Comparison of ENCODE assay signal across 8 mouse cellular contexts in genomic region chr6:86371950-86372516, GRCm38 (mm10). TPM values are rescaled to one million over a fixed set of nuclear protein-coding genes. Genes with fewer than 3 reads are reported as not detected.
DNase-seq lines count a peak whose midpoint lies in the region; ATAC-seq and TF ChIP-seq lines count a peak whose summit lies in the region.

No protein-coding gene starts in this region.

- ATAC-seq in CD4-positive, CD25-positive, alpha-beta regulatory T cell, adult 4 months: no peak
- no peak for ATAC-seq in lung, embryonic 14.5 days (ENCODE audit: insufficient read depth)
- ATAC-seq in intestine, embryonic 15.5 days: no peak
- no peak for ATAC-seq in neural tube, embryonic 15.5 days (ENCODE audit: low FRiP score)

- 4% methylated on average over 12 of the region's 12 CpGs for WGBS in lung, embryonic 14.5 days
- WGBS in intestine, embryonic 15.5 days: 2% methylated on average over 12 of the region's 12 CpGs
- 5% methylated on average over 12 of the region's 12 CpGs for WGBS in neural tube, embryonic 15.5 days

- H3K27me3 ChIP-seq in lung, embryonic 14.5 days (ENCODE audit: insufficient read depth, low read length): no peaks in the 10 kb centered on the region
- H3K27me3 ChIP-seq in intestine, embryonic 15.5 days (replicated peaks): no peaks in the 10 kb centered on the region
- no peaks in the 10 kb centered on the region for H3K27me3 ChIP-seq in neural tube, embryonic 15.5 days (replicated peaks)

- no peak for TF ChIP-seq CTCF in lung, embryonic 14.5 days (IDR thresholded peaks at IDR 0.05; ENCODE audit: low read depth)

- H3K9ac ChIP-seq in lung, embryonic 14.5 days: peak overlapping the region; percentile 88
- H3K9ac ChIP-seq in intestine, embryonic 15.5 days: peak overlapping the region; percentile 88
- peak overlapping the region; percentile 92 for H3K9ac ChIP-seq in neural tube, embryonic 15.5 days (replicated peaks)

- H3K4me1 ChIP-seq in lung, embryonic 14.5 days (ENCODE audit: insufficient read depth): no peaks in the 10 kb centered on the region; the same call in 1 of the 2 replicates
- H3K4me1 ChIP-seq in intestine, embryonic 15.5 days (replicated peaks): peaks cover 14% of the 10 kb centered on the region; the same call in 1 of the 2 replicates
- peaks cover 29% of the 10 kb centered on the region for H3K4me1 ChIP-seq in neural tube, embryonic 15.5 days

- peak overlapping the region; percentile 92; the same call in 1 of the 2 replicates for H3K27ac ChIP-seq in lung, embryonic 14.5 days (ENCODE audit: low read depth)
- peak overlapping the region; percentile 92; the same call in 1 of the 2 replicates for H3K27ac ChIP-seq in intestine, embryonic 15.5 days
- peak overlapping the region; percentile 94 for H3K27ac ChIP-seq in neural tube, embryonic 15.5 days (replicated peaks)

- H3K4me2 ChIP-seq in lung, embryonic 14.5 days: peak overlapping the region; percentile 94
- H3K4me2 ChIP-seq in intestine, embryonic 15.5 days (replicated peaks): peak overlapping the region; percentile 78
- H3K4me2 ChIP-seq in neural tube, embryonic 15.5 days: peak overlapping the region; percentile 85

- peak overlapping the region; percentile 85 for H3K4me3 ChIP-seq in lung, embryonic 14.5 days (ENCODE audit: low read depth, low read length)
- peak overlapping the region; percentile 77 for H3K4me3 ChIP-seq in intestine, embryonic 15.5 days (replicated peaks)
- H3K4me3 ChIP-seq in neural tube, embryonic 15.5 days (replicated peaks): peak overlapping the region; percentile 93

- peaks cover 41% of the 10 kb centered on the region for H3K36me3 ChIP-seq in lung, embryonic 14.5 days (ENCODE audit: insufficient read depth)
- H3K36me3 ChIP-seq in intestine, embryonic 15.5 days: peaks cover 11% of the 10 kb centered on the region
- peaks cover 25% of the 10 kb centered on the region for H3K36me3 ChIP-seq in neural tube, embryonic 15.5 days

- peak; percentile 18 for DNase-seq in CD4-positive, CD25-positive, alpha-beta regulatory T cell, adult 2 months (ENCODE audit: low read depth, low spot score)
- no peak for DNase-seq in lung, embryonic 14.5 days
- DNase-seq in lung, postnatal 25 days (ENCODE audit: low spot score): no peak
- DNase-seq in left cerebral cortex, postnatal 36 days (ENCODE audit: low spot score in 2 of 2): no peak
- DNase-seq in gastrocnemius, postnatal 14 days: no peak

- no peaks in the 10 kb centered on the region for H3K9me3 ChIP-seq in lung, embryonic 14.5 days (ENCODE audit: low read depth, low read length)
- no peaks in the 10 kb centered on the region for H3K9me3 ChIP-seq in intestine, embryonic 15.5 days
- no peaks in the 10 kb centered on the region for H3K9me3 ChIP-seq in neural tube, embryonic 15.5 days (replicated peaks)

- intact Hi-C loops in left cerebral cortex, postnatal 36 days (cut with DNase I): loop anchor here (2.0 kb wide), 1 partner anchor 25 kb away; the partner anchor contains the start of gene Pcyox1
- intact Hi-C loops in gastrocnemius, postnatal 14 days (cut with DNase I; ENCODE audit: low total_unique reads): no loop called here

RNA-seq across cellular contexts. Expression of gene Snrpg, which starts 0.9 kb away (rescaled TPM):
- polyA plus RNA-seq in CD4-positive, CD25-positive, alpha-beta regulatory T cell, adult 4 months (2017; shearing (Covaris generic)): 100 to 1,000 TPM; 319 to 477 TPM
- polyA plus RNA-seq in lung, embryonic 14.5 days (2014; fragmentation: Nextera tagmentation; extraction: Ambion mirVana): 723 and 735 TPM in 2 replicates
- 541 and 603 TPM in 2 replicates for polyA plus RNA-seq in intestine, embryonic 15.5 days (2015; fragmentation: Nextera tagmentation; extraction: Ambion mirVana)
- polyA plus RNA-seq in neural tube, embryonic 15.5 days (2015; fragmentation: Nextera tagmentation; extraction: Ambion mirVana): 344 and 348 TPM in 2 replicates
- total RNA-seq in left cerebral cortex, postnatal 36 days (2021): 10 to 100 TPM; 55.8 to 66.0 TPM
- 10 to 100 TPM; 32.4 to 45.6 TPM for total RNA-seq in gastrocnemius, postnatal 14 days (2021)

RNA-seq across cellular contexts. Expression of gene Fam136a, which starts 6.6 kb away (rescaled TPM):
- 10 to 100 TPM; 56.6 to 65.9 TPM for polyA plus RNA-seq in CD4-positive, CD25-positive, alpha-beta regulatory T cell, adult 4 months (2017; shearing (Covaris generic))
- polyA plus RNA-seq in lung, embryonic 14.5 days (2014; fragmentation: Nextera tagmentation; extraction: Ambion mirVana): 129 and 130 TPM in 2 replicates
- 161 and 167 TPM in 2 replicates for polyA plus RNA-seq in intestine, embryonic 15.5 days (2015; fragmentation: Nextera tagmentation; extraction: Ambion mirVana)
- 112 and 116 TPM in 2 replicates for polyA plus RNA-seq in neural tube, embryonic 15.5 days (2015; fragmentation: Nextera tagmentation; extraction: Ambion mirVana)
- total RNA-seq in left cerebral cortex, postnatal 36 days (2021): 10 to 100 TPM; 23.3 to 25.2 TPM
- total RNA-seq in gastrocnemius, postnatal 14 days (2021): 10 to 100 TPM; 18.3 to 21.6 TPM

RNA-seq across cellular contexts. Expression of gene Pcyox1, which starts 24.9 kb away (rescaled TPM):
- polyA plus RNA-seq in CD4-positive, CD25-positive, alpha-beta regulatory T cell, adult 4 months (2017; shearing (Covaris generic)): 10 to 100 TPM in 1 of 2 experiments, 1 to 10 TPM in 1; 8.5 to 10.4 TPM
- polyA plus RNA-seq in lung, embryonic 14.5 days (2014; fragmentation: Nextera tagmentation; extraction: Ambion mirVana): 83.5 and 88.1 TPM in 2 replicates
- polyA plus RNA-seq in intestine, embryonic 15.5 days (2015; fragmentation: Nextera tagmentation; extraction: Ambion mirVana): 73.9 and 79.8 TPM in 2 replicates
- 79.8 and 89.6 TPM in 2 replicates for polyA plus RNA-seq in neural tube, embryonic 15.5 days (2015; fragmentation: Nextera tagmentation; extraction: Ambion mirVana)
- 100 to 1,000 TPM; 106 to 124 TPM for total RNA-seq in left cerebral cortex, postnatal 36 days (2021)
- 10 to 100 TPM; 63.0 to 63.1 TPM for total RNA-seq in gastrocnemius, postnatal 14 days (2021)

RNA-seq across cellular contexts. Expression of gene Tia1, which starts 32.0 kb away (rescaled TPM):
- polyA plus RNA-seq in CD4-positive, CD25-positive, alpha-beta regulatory T cell, adult 4 months (2017; shearing (Covaris generic)): 100 to 1,000 TPM; 117 to 139 TPM
- 208 and 219 TPM in 2 replicates for polyA plus RNA-seq in lung, embryonic 14.5 days (2014; fragmentation: Nextera tagmentation; extraction: Ambion mirVana)
- 121 and 132 TPM in 2 replicates for polyA plus RNA-seq in intestine, embryonic 15.5 days (2015; fragmentation: Nextera tagmentation; extraction: Ambion mirVana)
- polyA plus RNA-seq in neural tube, embryonic 15.5 days (2015; fragmentation: Nextera tagmentation; extraction: Ambion mirVana): 275 and 303 TPM in 2 replicates
- 100 to 1,000 TPM in 1 of 2 experiments, 10 to 100 TPM in 1; 76.1 to 145 TPM for total RNA-seq in left cerebral cortex, postnatal 36 days (2021)
- total RNA-seq in gastrocnemius, postnatal 14 days (2021): 10 to 100 TPM; 21.5 to 25.2 TPM

RNA-seq across cellular contexts. Expression of gene Gm44790, which starts 54.4 kb away (rescaled TPM):
- polyA plus RNA-seq in CD4-positive, CD25-positive, alpha-beta regulatory T cell, adult 4 months (2017; shearing (Covaris generic)): not detected
- 0.72 TPM in 1 of 2 replicates, not detected in the other for polyA plus RNA-seq in lung, embryonic 14.5 days (2014; fragmentation: Nextera tagmentation; extraction: Ambion mirVana)
- not detected in 2 replicates for polyA plus RNA-seq in intestine, embryonic 15.5 days (2015; fragmentation: Nextera tagmentation; extraction: Ambion mirVana)
- polyA plus RNA-seq in neural tube, embryonic 15.5 days (2015; fragmentation: Nextera tagmentation; extraction: Ambion mirVana): not detected in 2 replicates
- not detected for total RNA-seq in left cerebral cortex, postnatal 36 days (2021)
- total RNA-seq in gastrocnemius, postnatal 14 days (2021): under 1 TPM in 1 of 2 experiments, not detected in 1; 0.47 TPM
